Mouse (Mus musculus) forebrain, embryonic 10.5 days (tissue): ENCODE data around the gene Ube2j1. TPM values are rescaled to one million over a fixed set of nuclear protein-coding genes. Genes with fewer than 3 reads are reported as not detected.

Source experiments
- DNase-seq: peaks from one replicate; pipeline ENCODE4 v3.0.0-alpha.2; 2017; ENCODE audit warnings: low spot score; ENCODE audit errors: extremely low spot score
- H3K27ac ChIP-seq: fragments of 300-500 bp; sonication (generic); 2 replicates; pipeline ENCODE4 v1.5.1; 2016; ENCODE audit warnings: mild to moderate bottlenecking
- H3K27me3 ChIP-seq: fragments of 300-500 bp; sonication (generic); 2 replicates; pipeline ENCODE4 v1.6.1; 2016; ENCODE audit warnings: mild to moderate bottlenecking; ENCODE audit not compliant: poor library complexity, severe bottlenecking
- H3K36me3 ChIP-seq: fragments of 300-500 bp; sonication (generic); replicated peaks from 2 replicates; pipeline ENCODE4 v1.6.1; 2016; ENCODE audit warnings: mild to moderate bottlenecking, moderate library complexity
- H3K4me1 ChIP-seq: fragments of 300-500 bp; sonication (generic); 2 replicates; pipeline ENCODE4 v1.6.1; 2016
- H3K4me3 ChIP-seq: fragments of 300-500 bp; sonication (generic); 2 replicates; pipeline ENCODE4 v1.5.1; 2016; ENCODE audit warnings: mild to moderate bottlenecking, moderate library complexity
- H3K9me3 ChIP-seq: fragments of 300-500 bp; sonication (generic); 2 replicates; pipeline ENCODE4 v1.6.1; 2016; ENCODE audit warnings: mild to moderate bottlenecking, moderate library complexity
- WGBS: fragments of 180-500 bp; shearing (Covaris S2); methylation state at CpG from one replicate; pipeline ENCODE4 v1.1.7; 2016; 5-methylcytosine and 5-hydroxymethylcytosine counted together
- polyA plus RNA-seq: library from polyadenylated mRNA; unstranded; fragments of >200 nt; fragmentation: Nextera tagmentation; extraction: Ambion mirVana; gene quantifications from 2 replicates; pipeline ENCODE4 v1.2.1, GENCODE M21; 2016

Ube2j1 gene
- polyA plus RNA-seq, result 46.1 and 46.8 TPM in 2 replicates

DNA sequence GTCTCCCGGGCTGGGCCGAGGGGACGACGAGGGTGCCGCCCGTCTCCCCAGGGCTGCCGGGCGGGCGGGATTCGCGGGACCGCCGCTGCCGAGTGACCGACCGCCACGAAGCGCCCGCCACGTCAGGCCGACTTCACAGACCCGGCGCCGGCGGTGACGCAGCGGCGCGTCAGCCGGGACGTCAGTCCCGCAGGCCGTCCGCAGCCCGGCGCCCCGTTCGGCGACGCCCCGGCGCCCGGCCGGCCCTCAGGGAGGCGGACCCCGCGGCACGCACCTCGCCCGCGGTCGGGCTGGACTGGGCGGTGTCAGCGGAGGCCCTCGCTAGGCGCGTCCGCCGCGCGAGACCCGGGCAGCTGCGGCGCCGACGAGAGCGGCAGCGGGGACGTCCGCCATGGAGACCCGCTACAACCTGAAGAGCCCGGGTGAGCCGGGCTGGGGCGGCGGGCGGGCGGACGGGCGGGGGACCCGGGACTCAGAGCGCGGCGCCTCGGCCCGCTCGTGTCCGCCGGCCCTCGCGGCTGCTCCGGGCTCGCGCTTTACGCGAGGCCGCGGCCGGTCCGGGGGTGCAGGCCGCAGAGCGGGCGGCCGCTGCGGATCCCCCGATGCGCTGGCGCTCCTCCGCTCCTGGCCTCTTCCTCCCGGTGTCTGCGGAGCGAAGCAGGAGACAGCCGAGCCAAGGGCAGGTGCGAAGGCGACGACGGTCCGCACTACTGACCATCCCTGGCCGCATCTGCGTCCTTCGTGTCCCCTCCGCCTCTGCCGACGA is at the start of gene Ube2j1:
TSS of gene Ube2j1 (plus strand) at position 222 of the 766 bp plus-strand sequence.
- WGBS, result under 1% methylated on average over 108 of the region's 123 CpGs
- peak within 1 kb of the TSS; percentile 87 for H3K4me3 ChIP-seq
- peaks cover 17% of the 10 kb centered on the region for H3K4me1 ChIP-seq
- H3K27ac ChIP-seq, result peak within 1 kb of the TSS; percentile 94
- peaks cover 5% of the 10 kb centered on the region; the same call in 1 of the 2 replicates for H3K9me3 ChIP-seq
- H3K36me3 ChIP-seq, result peaks cover 40% of the 10 kb centered on the region
- peak; percentile 81 for DNase-seq
- H3K27me3 ChIP-seq, result no peaks in the 10 kb centered on the region

DNA sequence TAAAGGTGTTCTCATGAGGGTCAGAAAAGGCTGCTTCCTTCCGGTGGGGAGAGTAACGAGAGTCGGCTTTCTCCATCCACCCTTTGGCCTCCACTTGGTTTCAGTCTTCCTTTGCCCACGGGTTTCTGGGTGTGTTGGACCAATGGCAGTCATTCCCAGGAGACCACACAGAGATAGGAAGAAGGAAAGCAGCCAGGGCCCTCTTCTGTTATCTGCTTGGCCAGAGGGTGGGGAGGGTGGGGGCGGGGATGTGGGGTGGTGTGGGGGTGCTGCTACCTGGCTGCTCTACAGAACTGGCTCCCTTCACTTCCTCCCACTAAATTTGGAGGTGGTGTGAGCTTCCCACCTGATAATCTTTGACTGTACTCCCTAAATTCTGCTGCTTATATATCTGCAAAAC is 49.6 kb upstream of the Ube2j1 start:
- 18% methylated on average over 5 of the region's 5 CpGs for WGBS
- H3K27ac ChIP-seq, result peak overlapping the region; percentile 99; the same call in 1 of the 2 replicates
- DNase-seq, result no peak
- peaks cover 44% of the 10 kb centered on the region for H3K4me1 ChIP-seq
- H3K27me3 ChIP-seq, result peaks cover 17% of the 10 kb centered on the region
- no peaks in the 10 kb centered on the region for H3K9me3 ChIP-seq
- H3K36me3 ChIP-seq, result no peaks in the 10 kb centered on the region
- peak overlapping the region; percentile 96 for H3K4me3 ChIP-seq

DNA sequence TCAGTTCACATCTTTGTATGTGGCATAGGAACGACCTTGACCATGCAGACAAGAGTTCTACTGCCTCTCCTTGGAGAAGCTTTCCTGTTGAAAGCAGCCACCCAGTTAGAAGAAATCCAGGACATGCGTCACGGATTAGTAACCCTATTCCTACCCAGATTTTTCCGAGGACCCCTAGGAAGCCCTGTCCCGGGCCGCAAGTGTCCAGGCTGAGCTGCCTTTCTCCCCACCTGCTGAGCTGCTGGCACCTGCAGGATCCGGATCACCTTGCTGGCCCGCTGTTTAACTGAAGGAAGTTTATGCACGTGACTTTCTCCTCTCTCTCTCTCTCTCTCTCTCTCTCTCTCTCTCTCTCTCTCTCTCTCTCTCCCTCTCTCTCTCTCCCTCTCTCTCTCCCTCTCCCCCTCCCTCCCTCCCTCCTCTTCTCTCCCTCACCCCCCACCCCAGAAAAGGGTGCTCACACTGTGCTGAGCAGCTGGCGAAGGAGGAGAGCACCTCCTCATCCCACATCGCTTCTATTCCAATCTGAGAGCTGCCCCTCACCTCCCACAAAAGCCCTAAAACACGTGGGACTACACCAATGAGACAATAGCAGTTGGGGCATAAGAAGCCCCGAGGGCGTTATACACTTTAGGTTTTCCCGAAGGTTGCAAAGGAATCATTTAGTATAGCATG is 49.0 kb upstream of the Ube2j1 start:
- Histone ChIP-seq H3K27ac (peak overlapping the region; percentile 99), H3K9me3 (no peaks in the 10 kb centered on the region), H3K36me3 (no peaks in the 10 kb centered on the region), H3K4me1 (peaks cover 47% of the 10 kb centered on the region), H3K27me3 (peaks cover 17% of the 10 kb centered on the region), H3K4me3 (peak overlapping the region; percentile 96)
- peak; percentile 21 for DNase-seq
- under 1% methylated on average over 15 of the region's 15 CpGs for WGBS

DNA sequence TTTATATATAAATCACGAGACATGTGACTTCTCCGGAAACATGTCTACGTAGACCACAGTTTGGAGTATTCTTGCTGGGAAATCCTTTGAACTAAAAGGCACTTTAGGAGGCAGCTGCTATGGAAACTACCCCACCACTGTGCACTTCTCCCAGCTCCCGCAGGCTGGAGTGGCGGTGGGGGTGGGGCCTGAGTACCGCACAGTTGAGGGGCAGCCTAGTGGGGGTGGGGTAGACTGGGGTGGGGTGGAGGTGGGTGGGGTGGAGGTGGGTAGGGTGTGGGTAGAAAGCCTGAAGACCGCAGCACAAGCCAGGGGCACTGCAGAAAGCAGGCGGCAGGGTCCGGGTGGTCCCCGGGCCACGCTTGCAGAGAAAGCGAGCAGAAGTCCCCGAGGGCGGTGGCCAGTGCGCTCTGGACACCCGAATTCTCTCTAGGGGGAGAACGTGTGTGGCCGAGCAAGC is 48.5 kb upstream of the Ube2j1 start, which contains the start of gene Rragd:
TSS of gene Rragd (plus strand) at position 322 of the 460 bp plus-strand sequence.
- WGBS, result under 1% methylated on average over 18 of the region's 18 CpGs
- peaks cover 47% of the 10 kb centered on the region for H3K4me1 ChIP-seq
- H3K27me3 ChIP-seq, result peaks cover 17% of the 10 kb centered on the region
- peak within 1 kb of the TSS; percentile 99 for H3K27ac ChIP-seq
- peak within 1 kb of the TSS; percentile 96 for H3K4me3 ChIP-seq
- H3K36me3 ChIP-seq, result 0 out of 2 replicates have a peak, but pooled peaks cover 2% of the 10 kb centered on the region
- no peaks in the 10 kb centered on the region for H3K9me3 ChIP-seq
- peak; percentile 77 for DNase-seq

DNA sequence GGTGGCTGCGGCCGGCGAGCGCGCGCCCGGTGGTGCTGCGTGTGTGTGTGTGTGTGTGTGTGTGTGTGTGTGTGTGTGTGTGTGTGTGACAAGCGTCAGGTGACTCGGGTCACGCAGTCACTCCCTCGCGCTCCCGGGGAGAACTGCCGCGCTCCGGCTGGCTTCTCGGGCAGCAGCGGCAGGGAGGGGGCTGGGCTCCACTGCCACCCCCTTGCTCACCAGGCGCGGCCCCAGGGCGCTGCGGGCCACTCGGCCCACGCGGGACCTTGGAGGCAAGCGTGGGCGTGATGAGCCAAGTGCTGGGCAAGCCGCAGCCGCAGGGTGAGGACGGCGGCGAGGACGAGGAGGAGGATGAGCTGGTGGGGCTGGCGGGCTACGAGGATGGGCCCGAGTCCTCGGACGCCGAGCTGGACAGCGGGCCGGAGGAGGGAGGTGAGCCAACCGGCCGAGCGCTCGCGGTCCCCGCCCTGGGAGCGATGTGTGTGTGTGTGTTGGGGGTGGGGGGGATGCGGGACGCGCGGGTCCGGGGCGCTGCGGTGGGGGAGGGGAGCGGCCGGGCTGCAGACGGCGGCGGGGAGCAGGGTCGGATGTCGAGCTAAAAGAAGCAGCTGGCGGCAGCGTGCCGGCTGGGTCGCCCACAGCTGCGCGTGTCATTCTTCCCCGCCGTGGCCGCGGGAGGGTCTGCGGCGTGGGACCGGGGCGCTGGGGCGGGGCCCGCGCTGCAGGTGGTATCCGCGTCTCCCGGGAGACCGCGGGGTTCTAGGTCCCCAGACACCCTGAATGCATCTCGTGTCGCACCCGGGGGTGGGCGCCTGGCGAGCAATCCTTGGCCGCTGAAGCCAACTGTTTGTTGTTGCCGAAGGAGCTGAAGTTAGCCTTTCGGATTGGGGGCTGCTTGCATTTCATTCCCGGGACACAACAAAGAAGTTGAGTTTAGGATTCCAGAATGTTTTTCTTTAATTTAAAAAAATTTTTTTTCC is 47.8 kb upstream of the Ube2j1 start:
- no peaks in the 10 kb centered on the region for H3K9me3 ChIP-seq
- peak overlapping the region; percentile 99 for H3K27ac ChIP-seq
- peaks cover 17% of the 10 kb centered on the region for H3K27me3 ChIP-seq
- peak overlapping the region; percentile 96 for H3K4me3 ChIP-seq
- DNase-seq, result peak; percentile 71
- H3K4me1 ChIP-seq, result peaks cover 47% of the 10 kb centered on the region
- WGBS, result under 1% methylated on average over 88 of the region's 94 CpGs
- 0 out of 2 replicates have a peak, but pooled peaks cover 2% of the 10 kb centered on the region for H3K36me3 ChIP-seq

DNA sequence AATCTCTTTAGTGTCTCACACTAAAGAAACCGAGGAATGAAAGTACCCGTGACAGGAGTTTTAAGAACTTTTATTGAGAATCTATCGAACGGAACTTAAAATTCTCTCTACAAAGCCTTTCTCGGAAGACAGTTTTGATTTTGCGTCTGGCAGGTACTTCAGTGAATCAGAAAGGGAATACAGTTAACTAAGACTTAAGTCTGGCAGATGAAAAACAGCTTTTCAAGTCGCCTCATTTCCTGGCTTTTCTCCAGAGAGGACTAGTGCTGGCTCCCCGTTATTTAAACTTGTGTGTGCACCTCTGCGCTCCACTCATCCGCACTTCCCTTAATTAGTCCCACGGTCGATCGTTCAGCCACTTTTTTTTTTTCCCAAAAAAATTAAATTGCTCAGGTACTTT is 47.0 kb upstream of the Ube2j1 start:
- peaks cover 17% of the 10 kb centered on the region for H3K27me3 ChIP-seq
- WGBS, result 0% methylated on average over 13 of the region's 13 CpGs
- no peaks in the 10 kb centered on the region for H3K9me3 ChIP-seq
- H3K4me3 ChIP-seq, result peak overlapping the region; percentile 96
- peaks cover 47% of the 10 kb centered on the region for H3K4me1 ChIP-seq
- DNase-seq, result peak; percentile 45
- peak overlapping the region; percentile 99 for H3K27ac ChIP-seq
- H3K36me3 ChIP-seq, result 0 out of 2 replicates have a peak, but pooled peaks cover 2% of the 10 kb centered on the region

DNA sequence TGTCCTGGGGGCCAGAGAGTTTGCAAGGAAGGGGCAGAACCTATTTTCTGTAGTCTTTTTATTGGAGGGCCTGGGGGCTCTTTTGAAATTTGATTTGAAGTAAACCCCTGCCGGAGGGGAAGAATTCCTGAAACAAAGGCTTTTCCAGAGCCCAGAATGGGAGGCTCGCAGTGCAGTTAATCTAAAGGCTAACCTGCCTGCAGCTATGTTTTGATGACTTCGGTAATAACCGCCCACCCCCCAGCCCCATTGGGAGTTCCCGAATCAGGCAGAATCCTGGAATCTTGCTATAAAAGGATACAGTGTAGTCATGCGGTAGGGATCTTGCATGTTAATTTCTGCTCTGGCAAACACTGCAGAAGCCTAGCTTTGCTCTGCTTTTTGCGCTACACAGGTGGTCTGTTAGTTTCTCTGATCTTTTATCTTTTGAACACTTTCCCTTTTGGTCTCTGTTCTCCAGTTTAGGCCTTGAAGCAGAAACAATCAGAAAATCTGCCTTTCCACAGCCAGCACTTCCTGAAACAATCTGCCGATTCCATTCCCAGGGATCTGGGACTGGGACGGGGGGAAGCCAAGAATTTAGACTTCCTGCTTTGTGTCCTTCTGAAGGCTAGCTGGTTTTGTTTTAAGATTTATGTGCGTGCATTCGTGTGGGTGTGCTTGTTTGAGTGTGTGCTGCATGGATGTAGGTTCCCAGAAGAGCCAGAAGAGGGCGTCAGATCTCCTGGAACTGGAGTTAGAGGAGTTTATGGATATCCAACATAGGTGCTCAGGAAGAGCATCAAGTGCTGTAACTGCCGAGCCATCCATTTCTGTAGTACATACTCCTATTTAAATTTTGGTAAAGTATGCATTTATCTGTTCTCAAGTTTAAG is 46.2 kb upstream of the Ube2j1 start:
- Histone ChIP-seq H3K4me1 (peaks cover 47% of the 10 kb centered on the region), H3K4me3 (peak overlapping the region; percentile 96)
- WGBS, result 7% methylated on average over 13 of the region's 13 CpGs

DNA sequence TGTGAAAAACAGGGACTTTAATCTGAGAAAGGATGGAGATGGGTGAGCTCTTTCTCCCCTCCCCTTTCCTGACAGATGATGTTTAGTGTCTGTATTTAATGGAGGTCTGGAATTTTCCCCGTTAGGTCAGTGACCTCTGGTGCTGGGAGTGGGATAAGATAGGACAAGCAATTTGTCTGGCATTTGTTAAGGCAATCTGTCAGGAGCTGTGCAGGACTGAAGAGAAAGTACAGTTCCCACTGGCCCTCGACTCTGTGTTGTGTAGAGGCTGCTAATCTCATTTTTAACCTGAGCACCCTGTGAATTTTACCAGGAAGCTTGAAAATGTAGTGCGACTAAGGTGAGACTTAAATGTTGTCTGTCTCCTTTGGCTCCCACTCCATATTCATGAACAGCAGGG is 45.5 kb upstream of the Ube2j1 start:
- WGBS, result 2% methylated on average over 3 of the region's 3 CpGs
- peaks cover 16% of the 10 kb centered on the region for H3K27me3 ChIP-seq
- peak overlapping the region; percentile 96 for H3K4me3 ChIP-seq
- H3K36me3 ChIP-seq, result 0 out of 2 replicates have a peak, but pooled peaks cover 2% of the 10 kb centered on the region
- no peaks in the 10 kb centered on the region for H3K9me3 ChIP-seq
- peaks cover 47% of the 10 kb centered on the region for H3K4me1 ChIP-seq
- H3K27ac ChIP-seq, result peak overlapping the region; percentile 99
- DNase-seq, result no peak

More for the DNA sequence above, 46.2 kb upstream of the Ube2j1 start:
- DNase-seq, result peak; percentile 51
- peaks cover 17% of the 10 kb centered on the region for H3K27me3 ChIP-seq
- peak overlapping the region; percentile 99 for H3K27ac ChIP-seq
- no peaks in the 10 kb centered on the region for H3K9me3 ChIP-seq
- 0 out of 2 replicates have a peak, but pooled peaks cover 2% of the 10 kb centered on the region for H3K36me3 ChIP-seq

DNA sequence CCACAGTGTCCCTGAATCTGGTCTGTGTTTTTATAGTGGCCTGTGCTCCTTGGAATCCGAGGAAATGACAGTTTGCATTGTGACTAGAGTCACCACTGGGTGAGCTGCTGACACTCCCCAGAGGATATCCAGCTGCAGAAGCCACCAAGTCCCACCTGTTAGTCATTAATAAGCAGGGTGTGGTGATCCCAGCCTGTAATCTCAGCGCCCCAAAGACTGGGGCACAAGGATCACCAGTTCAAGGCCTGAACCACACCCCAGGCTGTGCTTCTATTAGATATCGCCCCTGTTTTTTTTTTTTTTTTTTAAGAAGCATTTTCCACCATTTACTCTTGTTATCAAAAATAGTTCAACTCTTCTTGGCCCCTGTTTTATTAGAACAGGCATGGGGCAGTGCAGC is 44.2 kb upstream of the Ube2j1 start:
- H3K36me3 ChIP-seq, result 0 out of 2 replicates have a peak, but pooled peaks cover 2% of the 10 kb centered on the region
- no peak for DNase-seq
- H3K27ac ChIP-seq, result no peak overlapping the region
- WGBS, result 57% methylated on average over 3 of the region's 3 CpGs
- no peak overlapping the region for H3K4me3 ChIP-seq
- no peaks in the 10 kb centered on the region for H3K9me3 ChIP-seq
- H3K27me3 ChIP-seq, result peaks cover 3% of the 10 kb centered on the region
- peaks cover 36% of the 10 kb centered on the region for H3K4me1 ChIP-seq

DNA sequence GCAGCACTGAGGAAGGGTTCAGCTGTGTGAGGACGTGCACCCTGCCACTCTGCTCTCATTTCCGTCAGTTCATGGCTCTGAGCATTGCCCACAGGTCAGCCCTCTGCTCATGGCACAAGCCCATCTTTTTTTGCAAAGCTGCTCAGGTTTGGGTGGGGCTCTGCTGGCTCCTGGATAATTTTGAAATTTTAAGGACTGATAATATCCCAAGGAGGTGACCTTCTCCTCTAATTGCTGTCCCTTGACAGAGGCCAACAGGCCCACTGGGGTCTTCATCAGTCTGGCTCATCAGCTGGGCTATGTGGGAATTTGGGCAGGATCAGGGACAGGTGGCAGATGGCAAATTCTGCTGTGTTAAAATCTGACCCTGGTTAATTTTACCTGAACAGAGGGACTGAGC is 41.9 kb upstream of the Ube2j1 start:
- no peaks in the 10 kb centered on the region for H3K27me3 ChIP-seq
- H3K4me3 ChIP-seq, result no peak overlapping the region
- 79% methylated on average over 2 of the region's 2 CpGs for WGBS
- H3K27ac ChIP-seq, result no peak overlapping the region
- no peak for DNase-seq
- peaks cover 16% of the 10 kb centered on the region for H3K36me3 ChIP-seq
- peaks cover 24% of the 10 kb centered on the region for H3K4me1 ChIP-seq
- no peaks in the 10 kb centered on the region; the same call in 1 of the 2 replicates for H3K9me3 ChIP-seq

DNA sequence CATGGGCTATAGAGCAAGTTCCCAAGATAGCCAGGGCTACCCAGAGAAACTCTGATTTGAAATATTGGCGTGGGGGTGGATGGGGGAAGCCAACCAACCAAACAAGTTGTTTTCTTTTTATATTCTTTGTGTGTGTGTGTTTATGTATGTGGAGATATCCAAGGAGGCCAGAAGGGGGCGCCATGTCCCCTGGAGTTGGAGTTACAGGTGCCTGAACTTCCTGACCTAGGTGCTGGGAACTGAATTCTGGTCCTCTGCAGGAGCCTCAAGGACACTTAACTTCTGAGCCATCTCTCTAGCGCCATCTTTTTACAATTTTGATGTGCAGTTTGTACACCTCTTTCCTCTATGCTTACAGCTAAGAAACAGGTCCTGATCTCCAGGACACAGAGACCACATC is 37.0 kb upstream of the Ube2j1 start:
- no peak for DNase-seq
- no peak overlapping the region for H3K27ac ChIP-seq
- no peaks in the 10 kb centered on the region for H3K27me3 ChIP-seq
- H3K4me3 ChIP-seq, result no peak overlapping the region
- no peaks in the 10 kb centered on the region; the same call in 1 of the 2 replicates for H3K9me3 ChIP-seq
- 83% methylated on average over 3 of the region's 3 CpGs for WGBS
- H3K4me1 ChIP-seq, result no peaks in the 10 kb centered on the region; the same call in 1 of the 2 replicates
- peaks cover 36% of the 10 kb centered on the region for H3K36me3 ChIP-seq
